Mouse (Mus musculus) forebrain, embryonic 13.5 days (tissue): Measurements from ENCODE around the gene Chil1. TPM values are rescaled to one million over a fixed set of nuclear protein-coding genes. Genes with fewer than 3 reads are reported as not detected.

Source experiments
- ATAC-seq: fragments of 200-750 bp; cut with Nextera tagmentation; 2 replicates; pipeline ENCODE4 v1.8.0; 2017
- H3K27ac ChIP-seq: fragments of 300-500 bp; sonication (generic); 2 replicates; pipeline ENCODE4 v1.5.1; 2015; ENCODE audit warnings: inconsistent platforms, mild to moderate bottlenecking, moderate library complexity
- H3K27me3 ChIP-seq: fragments of 300-500 bp; sonication (generic); 2 replicates; pipeline ENCODE4 v1.6.1; 2015; ENCODE audit warnings: mild to moderate bottlenecking, inconsistent platforms
- H3K36me3 ChIP-seq: fragments of 300-500 bp; sonication (generic); 2 replicates; pipeline ENCODE4 v1.6.1; 2015; ENCODE audit warnings: mild to moderate bottlenecking, inconsistent platforms; ENCODE audit not compliant: poor library complexity, severe bottlenecking
- H3K4me1 ChIP-seq: fragments of 300-500 bp; sonication (generic); 2 replicates; pipeline ENCODE4 v1.6.1; 2015; ENCODE audit warnings: inconsistent platforms
- H3K4me2 ChIP-seq: fragments of 300-500 bp; sonication (generic); 2 replicates; pipeline ENCODE4 v1.6.1; 2015; ENCODE audit warnings: inconsistent platforms, mild to moderate bottlenecking, moderate library complexity
- H3K4me3 ChIP-seq: fragments of 300-500 bp; sonication (generic); 2 replicates; pipeline ENCODE4 v1.5.1; 2015; ENCODE audit warnings: mild to moderate bottlenecking, inconsistent platforms
- H3K9ac ChIP-seq: fragments of 300-500 bp; sonication (generic); 2 replicates; pipeline ENCODE4 v1.6.1; 2015; ENCODE audit warnings: mild to moderate bottlenecking, inconsistent platforms
- H3K9me3 ChIP-seq: fragments of 300-500 bp; sonication (generic); replicated peaks from 2 replicates; pipeline ENCODE4 v1.6.1; 2016; ENCODE audit warnings: inconsistent platforms
- WGBS: fragments of 180-500 bp; shearing (Covaris S2); methylation state at CpG from one replicate; pipeline ENCODE4 v1.1.7; 2015; 5-methylcytosine and 5-hydroxymethylcytosine counted together
- polyA plus RNA-seq: library from polyadenylated mRNA; unstranded; fragments of >200 nt; fragmentation: Nextera tagmentation; extraction: Ambion mirVana; gene quantifications from 2 replicates; pipeline ENCODE4 v1.2.1, GENCODE M21; 2015

The Chil1 gene
- polyA plus RNA-seq, 1 experiment from 2014 or later: 3.2 TPM

- Histone ChIP-seq H3K27me3 (no peaks in the 10 kb centered on the region), H3K36me3 (no peaks in the 10 kb centered on the region), H3K4me3 (no peak overlapping the region), H3K9ac (no peak overlapping the region), H3K4me2 (no peak overlapping the region), H3K27ac (no peak overlapping the region), H3K9me3 (no peaks in the 10 kb centered on the region), H3K4me1 (peaks cover 13% of the 10 kb centered on the region)
- ATAC-seq: no peak
- 87% methylated on average over 12 of the region's 12 CpGs for WGBS
Measured at GRCm38 (mm10) chr1:134198197-134198995, 16.4 kb downstream of the Chil1 start.

GRCm38 (mm10) chr1:134200481-134200880, 18.5 kb downstream of the Chil1 start:
- Histone ChIP-seq H3K4me2 (no peak overlapping the region), H3K4me1 (peaks cover 10% of the 10 kb centered on the region)

GRCm38 (mm10) chr1:134200998-134201686, 19.2 kb downstream of the Chil1 start:
- 82% methylated on average over 6 of the region's 6 CpGs for WGBS
- Histone ChIP-seq H3K4me3 (no peak overlapping the region), H3K36me3 (no peaks in the 10 kb centered on the region), H3K27me3 (no peaks in the 10 kb centered on the region), H3K4me2 (no peak overlapping the region), H3K27ac (no peak overlapping the region), H3K4me1 (peaks cover 4% of the 10 kb centered on the region; the same call in 1 of the 2 replicates), H3K9me3 (no peaks in the 10 kb centered on the region), H3K9ac (no peak overlapping the region)
- ATAC-seq: no peak

More at GRCm38 (mm10) chr1:134200481-134200880, 18.5 kb downstream of the Chil1 start:
- Histone ChIP-seq H3K27ac (no peak overlapping the region), H3K9me3 (no peaks in the 10 kb centered on the region), H3K36me3 (no peaks in the 10 kb centered on the region), H3K4me3 (no peak overlapping the region), H3K27me3 (no peaks in the 10 kb centered on the region), H3K9ac (no peak overlapping the region)
- ATAC-seq: no peak
- 56% methylated on average over 2 of the region's 2 CpGs for whole genome bisulfite sequencing

- no peak overlapping the region for H3K4me3 ChIP-seq
- ATAC-seq: no peak
- H3K4me1 ChIP-seq: 0 out of 2 replicates have a peak, but pooled peaks cover 3% of the 10 kb centered on the region
- H3K27ac ChIP-seq: no peak overlapping the region
- H3K36me3 ChIP-seq: no peaks in the 10 kb centered on the region
- no peak overlapping the region for H3K4me2 ChIP-seq
- no peaks in the 10 kb centered on the region for H3K9me3 ChIP-seq
- no peaks in the 10 kb centered on the region; the same call in 1 of the 2 replicates for H3K27me3 ChIP-seq
- no peak overlapping the region for H3K9ac ChIP-seq
- 53% methylated on average over 3 of the region's 3 CpGs for WGBS
Measured at GRCm38 (mm10) chr1:134201751-134202420, 19.9 kb downstream of the Chil1 start.

GRCm38 (mm10) chr1:134204230-134204629, 22.3 kb downstream of the Chil1 start:
- no peak overlapping the region for H3K4me3 ChIP-seq
- H3K27ac ChIP-seq: no peak overlapping the region; the same call in 1 of the 2 replicates
- H3K9ac ChIP-seq: no peak overlapping the region
- H3K36me3 ChIP-seq: no peaks in the 10 kb centered on the region
- ATAC-seq: no peak
- H3K4me2 ChIP-seq: no peak overlapping the region
- H3K9me3 ChIP-seq: no peaks in the 10 kb centered on the region
- peaks cover 5% of the 10 kb centered on the region; the same call in 1 of the 2 replicates for H3K27me3 ChIP-seq
- 0 out of 2 replicates have a peak, but pooled peaks cover 3% of the 10 kb centered on the region for H3K4me1 ChIP-seq
- 83% methylated on average over 13 of the region's 13 CpGs for WGBS

- WGBS: 63% methylated on average over 9 of the region's 9 CpGs
- no peak overlapping the region for H3K4me3 ChIP-seq
- H3K9me3 ChIP-seq: no peaks in the 10 kb centered on the region
- no peak overlapping the region for H3K4me2 ChIP-seq
- H3K27ac ChIP-seq: no peak overlapping the region
- H3K4me1 ChIP-seq: 0 out of 2 replicates have a peak, but pooled peaks cover 6% of the 10 kb centered on the region
- H3K27me3 ChIP-seq: peaks cover 6% of the 10 kb centered on the region; the same call in 1 of the 2 replicates
- H3K36me3 ChIP-seq: no peaks in the 10 kb centered on the region
- no peak overlapping the region for H3K9ac ChIP-seq
- ATAC-seq: no peak
Measured at GRCm38 (mm10) chr1:134205296-134206018, 23.5 kb downstream of the Chil1 start.

- H3K4me3 ChIP-seq: no peak overlapping the region
- no peak overlapping the region for H3K4me2 ChIP-seq
- H3K36me3 ChIP-seq: no peaks in the 10 kb centered on the region
- H3K4me1 ChIP-seq: 0 out of 2 replicates have a peak, but pooled peaks cover 6% of the 10 kb centered on the region
- no peak overlapping the region for H3K27ac ChIP-seq
- ATAC-seq: no peak
- 59% methylated on average over 5 of the region's 5 CpGs for WGBS
- H3K9ac ChIP-seq: no peak overlapping the region
- no peaks in the 10 kb centered on the region for H3K9me3 ChIP-seq
- peaks cover 12% of the 10 kb centered on the region; the same call in 1 of the 2 replicates for H3K27me3 ChIP-seq
Measured at GRCm38 (mm10) chr1:134206085-134206484, 24.1 kb downstream of the Chil1 start.

GRCm38 (mm10) chr1:134210179-134210755, 28.3 kb downstream of the Chil1 start:
- no peak overlapping the region for H3K9ac ChIP-seq
- peaks cover 31% of the 10 kb centered on the region; the same call in 1 of the 2 replicates for H3K27me3 ChIP-seq
- no peak overlapping the region for H3K4me2 ChIP-seq
- H3K4me3 ChIP-seq: no peak overlapping the region
- H3K36me3 ChIP-seq: no peaks in the 10 kb centered on the region
- no peak for ATAC-seq
- H3K9me3 ChIP-seq: no peaks in the 10 kb centered on the region
- 44% methylated on average over 6 of the region's 6 CpGs for WGBS
- H3K4me1 ChIP-seq: peaks cover 9% of the 10 kb centered on the region; the same call in 1 of the 2 replicates
- H3K27ac ChIP-seq: no peak overlapping the region

- H3K9ac ChIP-seq: no peak overlapping the region
- H3K4me3 ChIP-seq: no peak overlapping the region
- no peaks in the 10 kb centered on the region for H3K9me3 ChIP-seq
- 67% methylated on average over 6 of the region's 6 CpGs for WGBS
- no peak overlapping the region for H3K27ac ChIP-seq
- H3K36me3 ChIP-seq: no peaks in the 10 kb centered on the region
- peaks cover 15% of the 10 kb centered on the region for H3K4me1 ChIP-seq
- H3K4me2 ChIP-seq: no peak overlapping the region
- peaks cover 31% of the 10 kb centered on the region; the same call in 1 of the 2 replicates for H3K27me3 ChIP-seq
- no peak for ATAC-seq
Measured at GRCm38 (mm10) chr1:134211043-134211442, 29.1 kb downstream of the Chil1 start.

- H3K27me3 ChIP-seq: peaks cover 31% of the 10 kb centered on the region; the same call in 1 of the 2 replicates
- no peak overlapping the region for H3K4me2 ChIP-seq
- no peaks in the 10 kb centered on the region for H3K9me3 ChIP-seq
- H3K27ac ChIP-seq: no peak overlapping the region
- H3K9ac ChIP-seq: no peak overlapping the region
- H3K4me3 ChIP-seq: no peak overlapping the region
- WGBS: 2% methylated on average over 2 of the region's 2 CpGs
- no peaks in the 10 kb centered on the region for H3K36me3 ChIP-seq
- ATAC-seq: no peak
- H3K4me1 ChIP-seq: peaks cover 18% of the 10 kb centered on the region
Measured at GRCm38 (mm10) chr1:134211631-134212030, 29.7 kb downstream of the Chil1 start.

- H3K27me3 ChIP-seq: peaks cover 31% of the 10 kb centered on the region; the same call in 1 of the 2 replicates
- H3K4me1 ChIP-seq: peaks cover 18% of the 10 kb centered on the region
- no peak overlapping the region for H3K4me3 ChIP-seq
- H3K9me3 ChIP-seq: no peaks in the 10 kb centered on the region
- H3K36me3 ChIP-seq: no peaks in the 10 kb centered on the region
- no peak overlapping the region for H3K9ac ChIP-seq
- no peak overlapping the region for H3K4me2 ChIP-seq
- no peak overlapping the region for H3K27ac ChIP-seq
- no peak for ATAC-seq
- 73% methylated on average over 5 of the region's 6 CpGs for WGBS
Measured at GRCm38 (mm10) chr1:134212351-134212750, 30.4 kb downstream of the Chil1 start.
